Mouse (Mus musculus): ENCODE data around the gene Eif4a3.
A peak's percentile ranks its signal among the peaks of the same experiment; 100 is the strongest.
"Not testable (repeated sequence)": the region's sequence is repeated elsewhere in the genome, so short reads cannot be mapped to it uniquely, and the experiment has no call there.

The Eif4a3 gene

GRCm38 (mm10) chr11:119298917-119299316, 972 bp downstream of the Eif4a3 start:
- no peak for DNase-seq (ENCODE audit: low read depth, low spot score)

- DNase-seq (ENCODE audit: low read depth, low spot score), result no peak
Observed at GRCm38 (mm10) chr11:119297996-119298395, 1.9 kb downstream of the Eif4a3 start.

GRCm38 (mm10) chr11:119292861-119293260, 7.0 kb downstream of the Eif4a3 start:
- not testable (repeated sequence) for DNase-seq (ENCODE audit: low read depth, low spot score)

GRCm38 (mm10) chr11:119287207-119287992, 12.5 kb downstream of the Eif4a3 start:
- no peak for DNase-seq (ENCODE audit: low read depth, low spot score)

- no peak for DNase-seq (ENCODE audit: low read depth, low spot score)
Observed at GRCm38 (mm10) chr11:119285791-119286527, 13.9 kb downstream of the Eif4a3 start.

- DNase-seq (ENCODE audit: low read depth, low spot score), result no peak
Observed at GRCm38 (mm10) chr11:119281030-119281429, 18.9 kb downstream of the Eif4a3 start.

- DNase-seq (ENCODE audit: low read depth, low spot score), result no peak
Observed at GRCm38 (mm10) chr11:119273186-119273930, 26.5 kb downstream of the Eif4a3 start.

- not testable (repeated sequence) for DNase-seq (ENCODE audit: low read depth, low spot score)
Observed at GRCm38 (mm10) chr11:119272492-119272891, 27.4 kb downstream of the Eif4a3 start.

GRCm38 (mm10) chr11:119268557-119269195, 31.2 kb downstream of the Eif4a3 start:
- DNase-seq (ENCODE audit: low read depth, low spot score), result peak; percentile 86

GRCm38 (mm10) chr11:119267768-119268556, 31.9 kb downstream of the Eif4a3 start, which contains the start of gene Gaa:
Gene Gaa (plus strand): TSS chr11:119267887.
- DNase-seq (ENCODE audit: low read depth, low spot score), result peak; percentile 84

GRCm38 (mm10) chr11:119267241-119267674, 32.6 kb downstream of the Eif4a3 start:
- DNase-seq (ENCODE audit: low read depth, low spot score), result no peak

- DNase-seq (ENCODE audit: low read depth, low spot score), result no peak
Observed at GRCm38 (mm10) chr11:119265811-119266210, 34.1 kb downstream of the Eif4a3 start.

GRCm38 (mm10) chr11:119264413-119264812, 35.5 kb downstream of the Eif4a3 start:
- no peak for DNase-seq (ENCODE audit: low read depth, low spot score)

- no peak for DNase-seq (ENCODE audit: low read depth, low spot score)
Observed at GRCm38 (mm10) chr11:119259977-119260376, 39.9 kb downstream of the Eif4a3 start.

- DNase-seq (ENCODE audit: low read depth, low spot score), result no peak
Observed at GRCm38 (mm10) chr11:119258572-119259322, 41.1 kb downstream of the Eif4a3 start.

GRCm38 (mm10) chr11:119258216-119258571, 41.7 kb downstream of the Eif4a3 start:
- no peak for DNase-seq (ENCODE audit: low read depth, low spot score)

- DNase-seq (ENCODE audit: low read depth, low spot score), result not testable (repeated sequence)
Observed at GRCm38 (mm10) chr11:119256557-119256956, 43.3 kb downstream of the Eif4a3 start.

GRCm38 (mm10) chr11:119252854-119253541, 46.9 kb downstream of the Eif4a3 start:
- DNase-seq (ENCODE audit: low read depth, low spot score), result no peak

- DNase-seq (ENCODE audit: low read depth, low spot score), result no peak
Observed at GRCm38 (mm10) chr11:119250998-119251397, 48.9 kb downstream of the Eif4a3 start.
